Mouse (Mus musculus): ENCODE results near the gene Taz. TPM values are rescaled to one million over a fixed set of nuclear protein-coding genes. Genes with fewer than 3 reads are reported as not detected.

Gene Taz
- polyA plus RNA-seq, 2 experiments = 18.7 TPM

DNA sequence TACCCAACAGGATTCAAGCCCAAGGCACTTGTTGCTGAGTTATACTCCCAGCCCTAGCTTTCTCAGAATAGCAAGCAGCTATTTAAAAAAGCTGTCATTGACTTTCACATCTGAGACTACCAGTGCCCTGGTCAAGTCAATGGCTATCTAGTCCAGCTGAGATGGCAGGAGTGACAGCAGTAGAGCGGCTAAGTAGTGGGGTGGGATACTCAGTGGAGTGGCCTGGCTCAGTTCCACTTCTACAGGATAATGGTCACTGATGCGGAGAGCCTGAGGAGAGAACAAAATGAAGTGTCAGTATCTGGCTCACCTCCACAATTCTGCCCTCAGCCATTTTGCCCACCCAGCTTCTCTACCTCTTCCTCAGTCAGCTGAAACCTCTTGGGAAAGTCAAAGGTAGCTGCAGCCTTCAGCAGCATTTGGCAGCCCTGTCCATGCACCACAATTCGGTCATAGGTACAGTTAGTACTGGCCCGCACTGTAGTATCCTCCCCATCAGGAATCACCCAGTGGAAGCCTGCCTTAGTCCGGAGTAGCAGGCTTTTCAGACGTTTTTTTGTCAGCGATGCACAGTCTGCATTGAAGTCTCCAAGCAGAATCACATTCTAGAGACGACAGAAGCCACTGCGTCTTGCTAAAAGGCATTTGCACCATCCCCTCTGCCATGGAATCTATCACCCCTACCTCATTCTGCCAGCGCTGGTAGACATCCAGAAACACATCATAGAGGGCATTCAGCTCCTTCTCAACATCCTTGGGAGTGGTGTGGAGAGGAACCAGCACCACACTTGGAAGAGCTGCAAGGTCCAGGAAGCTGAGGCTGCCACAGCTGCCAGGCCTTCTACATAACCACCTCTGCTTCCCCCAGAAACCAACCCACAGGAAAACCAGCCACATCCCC lies 8.0 kb upstream of the Taz start:
- 23% methylated on average over 10 of the region's 10 CpGs for WGBS (ENCODE audit: insufficient replicate concordance)
- TF ChIP-seq EP300 (IDR thresholded peaks at IDR 0.05; ENCODE audit: low read depth) (no peak), CTCF (IDR thresholded peaks at IDR 0.05; ENCODE audit: low read depth) (no peak)
- DNase-seq (ENCODE audit: low read depth in 3 of 3, low spot score in 3 of 3) (no peak), ATAC-seq (ENCODE audit: insufficient read depth) (no peak)
- Histone ChIP-seq H3K4me3 (ENCODE audit: insufficient read depth in 1 of 2, low read depth in 2 of 2, low read length in 2 of 2) (no peak overlapping the region), H3K4me2 (ENCODE audit: low read depth) (no peak overlapping the region), H3K9ac (replicated peaks) (no peak overlapping the region), H3K27ac (no peak overlapping the region), H3K9me3 (ENCODE audit: control insufficient read depth, low read length) (no peaks in the 10 kb centered on the region), H3K36me3 (replicated peaks; ENCODE audit: control insufficient read depth, insufficient read depth, low read depth) (peaks cover 10% of the 10 kb centered on the region; the same call in 1 of the 2 replicates), H3K4me1 (replicated peaks; ENCODE audit: control insufficient read depth in 2 of 2, insufficient read depth in 2 of 2, low read length in 1 of 2) (peaks cover 3 to 9% of the 10 kb centered on the region in 2 experiments; a peak in 3 of 4 replicates), H3K27me3 (ENCODE audit: control insufficient read depth, insufficient read depth, low read length) (no peaks in the 10 kb centered on the region)

DNA sequence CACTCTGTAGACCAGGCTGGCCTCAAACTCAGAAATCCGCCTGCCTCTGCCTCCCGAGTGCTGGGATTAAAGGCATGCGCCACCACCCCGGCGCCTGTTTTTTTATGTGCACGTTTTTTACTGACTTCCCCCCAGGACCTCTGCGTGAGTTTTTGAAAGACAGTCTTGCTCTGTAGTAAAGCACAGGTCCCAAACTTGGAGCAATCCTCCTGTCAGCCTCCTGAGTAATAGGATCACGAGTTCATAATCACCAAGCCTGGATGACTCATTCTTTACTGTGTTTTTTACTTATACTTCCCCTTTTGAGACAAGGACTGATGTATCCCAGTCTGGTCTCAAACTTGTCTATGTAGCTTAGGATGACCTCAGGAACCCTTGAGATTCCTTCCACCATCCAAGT lies 3.8 kb upstream of the Taz start:
- H3K9ac ChIP-seq (replicated peaks) = no peak overlapping the region
- no peak overlapping the region for H3K4me3 ChIP-seq (ENCODE audit: insufficient read depth in 1 of 2, low read depth in 2 of 2, low read length in 2 of 2)
- peaks cover 3% of the 10 kb centered on the region; the same call in 1 of the 2 replicates for H3K36me3 ChIP-seq (replicated peaks; ENCODE audit: control insufficient read depth, insufficient read depth, low read depth)
- TF ChIP-seq EP300 (IDR thresholded peaks at IDR 0.05; ENCODE audit: low read depth) (no peak), CTCF (IDR thresholded peaks at IDR 0.05; ENCODE audit: low read depth) (no peak)
- DNase-seq (ENCODE audit: low read depth in 3 of 3, low spot score in 3 of 3) (no peak), ATAC-seq (ENCODE audit: insufficient read depth) (no peak)
- 59% methylated on average over 8 of the region's 8 CpGs for WGBS (ENCODE audit: insufficient replicate concordance)
- no peaks in the 10 kb centered on the region for H3K27me3 ChIP-seq (ENCODE audit: control insufficient read depth, insufficient read depth, low read length)
- H3K9me3 ChIP-seq (ENCODE audit: control insufficient read depth, low read length) = no peaks in the 10 kb centered on the region
- H3K4me1 ChIP-seq (replicated peaks; ENCODE audit: control insufficient read depth in 2 of 2, insufficient read depth in 2 of 2, low read length in 1 of 2) = peaks cover 0 to 8% of the 10 kb centered on the region in 2 experiments; a peak in 1 of 4 replicates
- H3K4me2 ChIP-seq (ENCODE audit: low read depth) = no peak overlapping the region
- no peak overlapping the region for H3K27ac ChIP-seq

- peaks cover 0 to 12% of the 10 kb centered on the region in 2 experiments; a peak in 3 of 4 replicates for H3K4me1 ChIP-seq (replicated peaks; ENCODE audit: control insufficient read depth in 2 of 2, insufficient read depth in 2 of 2, low read length in 1 of 2)
- ATAC-seq (ENCODE audit: insufficient read depth) (no peak), DNase-seq (ENCODE audit: low read depth in 3 of 3, low spot score in 3 of 3) (no peak)
- peak overlapping the region; percentile 65 to 82 for H3K4me3 ChIP-seq (ENCODE audit: insufficient read depth in 1 of 2, low read depth in 2 of 2, low read length in 2 of 2)
- peak overlapping the region; percentile 88 for H3K27ac ChIP-seq
- H3K36me3 ChIP-seq (replicated peaks; ENCODE audit: control insufficient read depth, insufficient read depth, low read depth) = no peaks in the 10 kb centered on the region
- peak overlapping the region; percentile 78 for H3K9ac ChIP-seq (replicated peaks)
- 7% methylated on average over 14 of the region's 14 CpGs for WGBS (ENCODE audit: insufficient replicate concordance)
- no peak for TF ChIP-seq EP300 (IDR thresholded peaks at IDR 0.05; ENCODE audit: low read depth)
- no peak for TF ChIP-seq CTCF (IDR thresholded peaks at IDR 0.05; ENCODE audit: low read depth)
- peak overlapping the region; percentile 91 for H3K4me2 ChIP-seq (ENCODE audit: low read depth)
- no peaks in the 10 kb centered on the region for H3K27me3 ChIP-seq (ENCODE audit: control insufficient read depth, insufficient read depth, low read length)
- H3K9me3 ChIP-seq (ENCODE audit: control insufficient read depth, low read length) = no peaks in the 10 kb centered on the region
Measured at GRCm38 (mm10) chrX:74281041-74281731, 526 bp upstream of the Taz start.

DNA sequence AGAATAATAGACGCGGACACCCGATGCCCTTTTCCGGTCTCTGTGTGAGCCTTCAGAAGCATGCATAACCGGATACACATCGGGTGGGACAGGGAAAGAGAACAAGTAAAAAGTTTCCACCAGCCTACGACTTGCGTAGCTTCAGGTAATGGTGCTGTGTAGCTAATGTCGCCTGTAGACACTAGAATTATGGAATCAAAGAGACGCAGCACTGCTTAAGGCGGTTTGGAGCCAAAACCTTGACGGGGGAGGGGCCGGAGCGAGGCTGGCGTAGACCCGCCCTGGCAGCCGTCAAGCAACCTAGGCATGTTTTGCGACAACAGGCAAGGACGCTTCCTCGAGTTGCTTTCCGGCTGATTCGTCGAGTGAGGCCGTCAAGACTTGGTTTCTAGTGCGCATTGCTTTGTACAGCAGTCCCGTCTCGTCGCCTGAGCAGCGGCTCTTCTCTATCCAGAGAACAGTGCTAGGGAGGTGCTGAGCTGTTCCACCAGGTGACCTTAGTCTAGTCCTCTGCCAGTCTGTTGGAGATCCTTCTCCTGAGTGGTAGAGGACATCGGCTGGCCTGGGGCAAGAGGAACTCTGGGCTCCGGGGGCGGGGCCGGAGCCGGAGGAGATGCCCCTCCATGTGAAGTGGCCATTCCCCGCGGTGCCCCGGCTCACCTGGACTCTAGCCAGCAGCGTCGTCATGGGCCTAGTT lies 831 bp downstream of the Taz start:
- ATAC-seq (ENCODE audit: insufficient read depth) (peak; percentile 65), DNase-seq (ENCODE audit: low read depth in 3 of 3, low spot score in 3 of 3) (peak; percentile 76 to 81 (median 79))
- Histone ChIP-seq H3K4me2 (ENCODE audit: low read depth) (peak overlapping the region; percentile 91), H3K27ac (peak overlapping the region; percentile 88), H3K36me3 (replicated peaks; ENCODE audit: control insufficient read depth, insufficient read depth, low read depth) (no peaks in the 10 kb centered on the region), H3K4me1 (replicated peaks; ENCODE audit: control insufficient read depth in 2 of 2, insufficient read depth in 2 of 2, low read length in 1 of 2) (peaks cover 0 to 12% of the 10 kb centered on the region in 2 experiments; a peak in 3 of 4 replicates), H3K9ac (replicated peaks) (peak overlapping the region; percentile 74), H3K9me3 (ENCODE audit: control insufficient read depth, low read length) (no peaks in the 10 kb centered on the region), H3K27me3 (ENCODE audit: control insufficient read depth, insufficient read depth, low read length) (no peaks in the 10 kb centered on the region), H3K4me3 (ENCODE audit: insufficient read depth in 1 of 2, low read depth in 2 of 2, low read length in 2 of 2) (peak overlapping the region; percentile 65 to 99)
- no peak for TF ChIP-seq CTCF (IDR thresholded peaks at IDR 0.05; ENCODE audit: low read depth)
- no peak for TF ChIP-seq EP300 (IDR thresholded peaks at IDR 0.05; ENCODE audit: low read depth)
- WGBS (ENCODE audit: insufficient replicate concordance) = 10% methylated on average over 39 of the region's 39 CpGs

All from liver, embryonic 14.5 days (tissue).